Mouse (Mus musculus) brown adipose tissue, adult 24 weeks (tissue): Measurements from ENCODE around the gene Ank3. TPM values are rescaled to one million over a fixed set of nuclear protein-coding genes. Genes with fewer than 3 reads are reported as not detected.

ENCODE experiments used
- H3K27ac ChIP-seq: fragments of 200-500 bp; replicated peaks from 2 replicates; pipeline ENCODE4 v1.5.1; 2012; ENCODE audit warnings: low read depth, mild to moderate bottlenecking, low read length
- H3K4me1 ChIP-seq: fragments of 200-500 bp; 2 replicates; pipeline ENCODE4 v1.6.1; 2012; ENCODE audit warnings: low read length, mixed read lengths; ENCODE audit not compliant: control insufficient read depth, insufficient read depth, insufficient read length
- H3K4me3 ChIP-seq: fragments of 200-500 bp; 2 replicates; pipeline ENCODE4 v1.5.1; 2012; ENCODE audit warnings: low read depth, mild to moderate bottlenecking, low read length, moderate library complexity; ENCODE audit not compliant: insufficient read depth
- polyA plus RNA-seq: library from polyadenylated mRNA; stranded (reverse); fragments of >200 nt; gene quantifications from 2 replicates; pipeline ENCODE4 v1.2.4, GENCODE M21; 2012; ENCODE audit not compliant: missing spikeins, insufficient read depth, insufficient read length

Gene Ank3
- polyA plus RNA-seq, 1 experiment, result 6.5 TPM

- H3K4me3 ChIP-seq, result no peak overlapping the region
- H3K4me1 ChIP-seq, result no peaks in the 10 kb centered on the region
These were observed 447.2 kb downstream of the Ank3 start for GRCm38 (mm10) chr10:69845749-69846148.

GRCm38 (mm10) chr10:69852366-69853091 is 454.0 kb downstream of the Ank3 start:
- H3K27ac ChIP-seq, result no peak overlapping the region
- no peak overlapping the region for H3K4me3 ChIP-seq
- no peaks in the 10 kb centered on the region for H3K4me1 ChIP-seq

More at GRCm38 (mm10) chr10:69845749-69846148, 447.2 kb downstream of the Ank3 start:
- no peak overlapping the region for H3K27ac ChIP-seq

- no peak overlapping the region for H3K4me3 ChIP-seq
- H3K4me1 ChIP-seq, result no peaks in the 10 kb centered on the region
- no peak overlapping the region for H3K27ac ChIP-seq
These were observed 456.1 kb downstream of the Ank3 start for GRCm38 (mm10) chr10:69854587-69855185.

- Histone ChIP-seq H3K4me1 (peaks cover 2% of the 10 kb centered on the region; the same call in 1 of the 2 replicates), H3K27ac (no peak overlapping the region), H3K4me3 (no peak overlapping the region)
These were observed 459.4 kb downstream of the Ank3 start for GRCm38 (mm10) chr10:69858011-69858410.

- peaks cover 2% of the 10 kb centered on the region; the same call in 1 of the 2 replicates for H3K4me1 ChIP-seq
These were observed 460.5 kb downstream of the Ank3 start for GRCm38 (mm10) chr10:69858897-69859605.

GRCm38 (mm10) chr10:69859848-69860479 is 461.4 kb downstream of the Ank3 start:
- no peak overlapping the region for H3K4me3 ChIP-seq
- no peak overlapping the region for H3K27ac ChIP-seq
- peaks cover 2% of the 10 kb centered on the region; the same call in 1 of the 2 replicates for H3K4me1 ChIP-seq

More at GRCm38 (mm10) chr10:69858897-69859605, 460.5 kb downstream of the Ank3 start:
- H3K4me3 ChIP-seq, result no peak overlapping the region
- H3K27ac ChIP-seq, result no peak overlapping the region

GRCm38 (mm10) chr10:69862829-69863228 is 464.3 kb downstream of the Ank3 start:
- Histone ChIP-seq H3K4me3 (no peak overlapping the region), H3K4me1 (peaks cover 2% of the 10 kb centered on the region; the same call in 1 of the 2 replicates), H3K27ac (no peak overlapping the region)

- H3K4me1 ChIP-seq, result peaks cover 10% of the 10 kb centered on the region
- no peak overlapping the region for H3K4me3 ChIP-seq
- H3K27ac ChIP-seq, result no peak overlapping the region
These were observed 471.8 kb downstream of the Ank3 start for GRCm38 (mm10) chr10:69870348-69870747.

GRCm38 (mm10) chr10:69870947-69871346 is 472.4 kb downstream of the Ank3 start:
- H3K4me3 ChIP-seq, result no peak overlapping the region
- H3K27ac ChIP-seq, result peak overlapping the region; percentile 51
- H3K4me1 ChIP-seq, result peaks cover 10% of the 10 kb centered on the region

GRCm38 (mm10) chr10:69872182-69872741 is 473.7 kb downstream of the Ank3 start:
- H3K4me3 ChIP-seq, result peak overlapping the region; percentile 18
- peak overlapping the region; percentile 98 for H3K27ac ChIP-seq
- H3K4me1 ChIP-seq, result peaks cover 10% of the 10 kb centered on the region

- H3K27ac ChIP-seq, result peak overlapping the region; percentile 98
- H3K4me3 ChIP-seq, result no peak overlapping the region
- H3K4me1 ChIP-seq, result peaks cover 10% of the 10 kb centered on the region
These were observed 474.3 kb downstream of the Ank3 start for GRCm38 (mm10) chr10:69872892-69873291.

GRCm38 (mm10) chr10:69874806-69875205 is 476.2 kb downstream of the Ank3 start:
- no peak overlapping the region for H3K4me3 ChIP-seq

GRCm38 (mm10) chr10:69883935-69884680 is 485.5 kb downstream of the Ank3 start:
- Histone ChIP-seq H3K4me3 (no peak overlapping the region), H3K27ac (no peak overlapping the region), H3K4me1 (peaks cover 2% of the 10 kb centered on the region; the same call in 1 of the 2 replicates)

More at GRCm38 (mm10) chr10:69874806-69875205, 476.2 kb downstream of the Ank3 start:
- H3K4me1 ChIP-seq, result peaks cover 10% of the 10 kb centered on the region
- no peak overlapping the region for H3K27ac ChIP-seq

GRCm38 (mm10) chr10:69888399-69888798 is 489.8 kb downstream of the Ank3 start:
- H3K27ac ChIP-seq, result peak overlapping the region; percentile 85
- peak overlapping the region; percentile 13 for H3K4me3 ChIP-seq

More at GRCm38 (mm10) chr10:69888399-69888798, 489.8 kb downstream of the Ank3 start:
- peaks cover 10% of the 10 kb centered on the region for H3K4me1 ChIP-seq
